Mouse (Mus musculus) 3134 (cell line): Measurements from ENCODE around the gene Dusp11.
"Not testable (repeated sequence)": the region's sequence is repeated elsewhere in the genome, so short reads cannot be mapped to it uniquely, and the experiment has no call there.

Source experiments
- DNase-seq: peaks from one replicate; pipeline ENCODE4 v3.0.0-alpha.2; 2011; ENCODE audit warnings: low spot score; ENCODE audit not compliant: insufficient read length; ENCODE audit errors: extremely low read depth

The Dusp11 gene

DNA sequence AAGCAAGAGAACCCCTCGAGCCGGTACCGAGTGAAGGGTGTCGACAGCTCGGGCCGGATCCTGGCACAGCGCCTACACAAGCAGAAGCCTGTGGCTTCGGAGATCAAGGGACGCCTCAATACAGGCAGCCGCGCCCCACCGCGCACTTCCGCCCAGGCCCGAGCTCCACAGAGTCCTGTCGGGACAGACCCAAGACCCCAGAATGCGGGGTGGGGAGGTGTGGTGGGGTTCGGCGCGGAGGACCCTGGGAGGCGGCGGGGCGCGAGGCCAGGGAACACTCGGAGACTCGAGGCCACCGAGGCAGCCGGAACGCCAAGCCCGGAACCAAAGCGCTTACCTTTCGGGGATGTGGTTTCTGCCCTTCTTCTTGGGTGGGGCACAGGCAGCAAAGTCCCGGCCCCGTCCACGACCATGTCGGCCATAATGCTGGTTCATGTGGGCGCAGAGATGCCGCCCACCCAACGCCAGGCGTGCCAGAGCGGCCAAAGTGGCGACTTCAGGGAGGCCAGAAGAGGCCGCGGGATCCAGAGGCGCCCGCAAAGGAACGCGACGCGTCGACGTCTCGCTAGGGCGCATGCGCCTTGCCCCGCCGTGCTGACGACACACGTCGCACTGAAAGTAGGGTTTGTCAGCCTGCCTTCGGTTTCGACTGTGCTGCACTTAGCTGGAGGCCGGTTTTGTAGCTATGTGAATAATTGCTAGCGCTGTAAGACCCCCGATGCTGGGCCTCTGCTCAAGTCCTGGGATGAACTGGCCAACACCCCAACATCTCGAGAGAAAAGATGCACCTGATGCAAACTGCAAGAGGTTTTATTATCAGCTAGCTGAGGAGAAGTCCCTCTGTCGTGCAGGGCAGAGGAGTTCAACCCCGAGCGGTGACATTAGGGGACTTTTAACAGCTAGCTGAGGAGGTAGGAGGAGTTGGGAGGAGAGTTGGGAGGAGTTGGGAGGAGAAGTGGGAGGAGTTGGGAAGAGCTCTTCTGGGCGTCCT is at the start of gene Dusp11:
Gene Dusp11 (minus strand): TSS at position 567 of the 991 bp plus-strand sequence.
- DNase-seq: peak; percentile 93

DNA sequence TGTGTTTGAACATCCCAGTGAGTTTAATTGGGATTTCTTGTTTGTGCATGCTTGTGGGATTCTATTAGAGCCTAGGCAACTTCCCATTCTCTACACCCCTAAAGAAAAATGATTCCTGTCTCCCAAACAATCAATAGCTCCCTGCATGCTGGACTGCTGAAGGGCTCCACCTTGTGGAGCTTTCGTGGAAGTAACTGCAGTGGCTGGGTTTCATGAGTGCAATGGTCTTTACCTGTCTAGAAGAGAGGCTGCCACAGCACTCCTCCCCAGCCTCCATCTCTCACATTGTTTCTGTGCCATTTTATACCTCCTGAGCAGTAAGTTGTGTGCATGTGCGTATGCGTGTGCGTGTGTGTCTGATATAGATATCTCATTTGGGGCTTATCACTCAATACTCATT is 48.5 kb upstream of the Dusp11 start:
- DNase-seq: no peak

GRCm38 (mm10) chr6:86004271-86005148 is 43.0 kb upstream of the Dusp11 start:
- peak; percentile 50 for DNase-seq

GRCm38 (mm10) chr6:86003405-86003925 is 42.0 kb upstream of the Dusp11 start:
- DNase-seq: no peak

GRCm38 (mm10) chr6:85990774-85991173 is 29.3 kb upstream of the Dusp11 start:
- not testable (repeated sequence) for DNase-seq

DNA sequence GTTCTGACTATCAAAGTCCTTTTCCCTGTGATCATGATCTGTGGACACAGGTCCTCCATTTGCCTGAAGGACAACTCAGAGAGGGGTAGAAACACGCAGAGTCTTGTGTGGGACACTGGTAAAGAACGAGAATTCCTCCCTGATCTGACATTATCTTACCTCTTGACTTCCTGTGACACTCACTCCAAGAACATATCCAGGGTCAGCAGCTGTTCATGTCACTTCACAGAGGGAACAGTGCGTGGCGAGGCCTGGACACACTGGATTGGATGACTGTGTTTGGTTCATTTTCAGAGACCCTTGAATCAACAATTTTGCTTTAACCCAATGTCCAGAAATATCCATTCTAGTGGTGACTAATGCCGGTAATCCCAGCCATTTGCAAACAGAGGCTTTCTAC is 28.1 kb upstream of the Dusp11 start:
- DNase-seq: not testable (repeated sequence)

DNA sequence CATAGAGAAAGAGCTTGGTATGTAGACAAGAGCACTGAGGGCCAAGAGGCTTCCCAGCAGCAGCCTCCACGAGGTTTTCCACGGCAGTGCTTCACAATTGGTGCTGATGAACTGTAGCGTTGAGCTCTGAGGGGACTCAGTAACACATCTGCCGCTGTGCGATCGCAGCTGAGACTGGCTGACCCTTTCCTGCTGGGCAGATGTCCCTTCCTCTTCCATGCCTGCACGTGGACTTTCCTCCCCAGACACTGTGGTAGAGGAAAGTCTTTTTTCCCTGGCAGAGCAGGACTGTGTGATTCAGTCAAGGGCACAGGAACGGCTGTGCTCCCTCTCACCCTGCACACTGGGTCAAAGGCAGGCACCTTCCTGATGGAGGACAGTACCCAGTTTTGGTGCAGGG is 22.9 kb upstream of the Dusp11 start:
- DNase-seq: no peak

DNA sequence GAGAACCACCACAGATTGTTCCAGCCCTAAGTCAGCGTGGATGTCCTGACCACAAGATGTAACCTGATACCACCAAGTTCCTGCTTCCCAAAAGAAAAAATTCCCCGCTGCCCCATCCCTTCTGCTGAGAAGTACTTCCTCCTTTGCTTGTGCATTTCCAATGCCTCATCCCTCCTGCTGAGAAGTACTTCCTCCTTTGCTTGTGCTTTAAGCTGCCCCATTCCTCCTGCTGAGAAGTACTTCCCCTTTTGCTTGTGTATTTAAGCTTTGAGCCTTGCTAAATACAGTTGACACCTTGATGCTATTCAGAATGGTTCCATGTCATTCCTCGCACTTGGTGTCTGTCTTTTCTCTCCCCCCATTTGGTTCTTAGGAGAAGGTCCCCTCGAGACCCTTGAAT is 17.3 kb upstream of the Dusp11 start:
- not testable (repeated sequence) for DNase-seq

DNA sequence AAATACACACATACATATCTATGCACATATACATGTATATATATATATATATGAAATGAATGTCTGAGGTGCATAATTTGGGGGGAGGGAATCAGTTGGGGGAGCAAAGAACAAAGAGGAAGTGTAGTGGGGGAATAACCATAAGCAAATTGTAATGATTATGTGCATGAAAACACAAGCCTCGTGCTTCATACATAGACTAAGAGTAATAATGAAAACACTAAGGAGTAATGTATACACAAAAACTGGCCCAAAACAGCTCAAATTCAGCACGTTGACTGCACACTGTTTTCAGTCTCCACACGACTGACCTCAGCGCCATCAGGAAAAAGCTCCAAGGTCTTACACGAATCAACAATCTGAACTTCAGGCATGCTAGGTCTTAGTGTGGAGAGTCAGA is 14.8 kb upstream of the Dusp11 start:
- no peak for DNase-seq

DNA sequence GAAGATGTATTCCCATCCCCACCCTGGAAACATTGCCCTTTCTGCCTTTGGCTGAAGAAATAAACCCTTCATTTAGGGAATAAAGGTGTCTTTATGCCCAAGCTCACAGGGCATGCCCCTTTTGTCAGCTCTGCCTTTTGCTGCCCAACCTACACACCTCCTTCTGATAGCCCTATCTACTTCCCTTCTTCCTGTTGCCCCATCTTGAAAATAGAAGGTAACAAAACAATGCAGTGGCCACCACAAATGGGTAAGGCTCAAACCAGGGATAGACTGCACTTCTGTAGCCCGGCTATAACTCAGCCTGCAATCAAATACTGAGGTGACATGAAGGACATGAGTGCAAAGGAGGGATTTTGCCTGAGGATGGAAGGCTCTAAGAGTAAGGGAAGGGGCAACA is 14.3 kb upstream of the Dusp11 start:
- no peak for DNase-seq

- no peak for DNase-seq
Observed at GRCm38 (mm10) chr6:85974941-85975617, 13.6 kb upstream of the Dusp11 start.

- no peak for DNase-seq
Observed at GRCm38 (mm10) chr6:85973336-85973735, 11.9 kb upstream of the Dusp11 start.

DNA sequence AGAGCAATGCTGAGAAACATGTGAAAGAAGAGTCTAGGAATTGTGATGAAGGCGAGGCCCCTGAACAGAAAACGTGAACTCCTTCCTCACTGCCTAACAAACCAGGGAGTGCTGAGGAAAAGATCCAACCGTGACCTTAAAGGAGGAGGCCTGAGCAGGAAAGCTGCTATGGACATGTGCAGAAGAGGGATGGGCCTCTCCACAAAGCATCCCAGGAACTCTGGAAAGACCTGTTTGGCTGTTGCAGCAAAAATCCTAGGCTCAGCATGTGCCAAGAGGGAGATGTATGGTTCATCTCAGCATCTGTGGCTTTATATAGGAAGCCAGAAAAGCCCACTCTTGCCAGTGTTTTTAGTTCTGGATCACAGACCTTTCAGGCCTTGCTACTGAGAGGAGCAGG is 11.2 kb upstream of the Dusp11 start:
- DNase-seq: no peak

DNA sequence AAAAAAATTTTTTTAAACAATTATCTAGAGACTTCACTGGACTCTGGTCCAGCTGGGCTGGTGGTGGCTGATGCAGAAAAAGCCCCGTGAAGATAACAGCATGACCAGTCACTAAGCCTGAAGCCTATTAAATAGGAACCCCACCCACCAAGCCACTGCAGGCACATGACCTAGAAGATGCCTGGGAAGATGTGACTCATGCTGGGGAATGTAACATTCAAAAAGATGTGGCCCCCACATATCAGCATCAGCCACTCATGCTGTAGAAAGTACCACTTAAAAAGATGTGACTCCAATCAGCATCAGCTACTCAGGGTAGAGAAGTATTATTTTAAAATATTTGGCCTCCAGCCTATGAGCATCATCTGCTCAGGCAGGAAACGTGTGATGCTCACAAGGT is 8.4 kb upstream of the Dusp11 start:
- DNase-seq: peak; percentile 14

GRCm38 (mm10) chr6:85966686-85967085 is 5.2 kb upstream of the Dusp11 start:
- no peak for DNase-seq

DNA sequence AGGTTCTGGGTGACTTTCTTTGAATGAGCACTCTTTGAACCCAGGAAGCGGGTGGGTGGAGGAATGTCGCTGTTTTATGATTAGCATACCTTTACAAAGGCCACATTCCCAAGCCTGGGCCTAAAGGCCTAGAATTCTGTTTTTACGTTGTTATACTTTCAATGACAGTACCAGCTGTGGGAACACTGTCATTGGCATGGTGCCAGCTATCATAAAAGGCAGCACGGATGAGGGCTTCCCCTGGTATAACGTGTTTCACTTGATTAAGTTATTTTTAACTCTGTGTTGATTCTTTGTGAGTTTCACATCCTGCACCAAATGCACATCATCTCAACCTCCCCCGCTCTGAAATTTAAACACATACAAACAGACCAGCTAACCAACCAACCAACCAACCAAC is 4.6 kb upstream of the Dusp11 start:
- DNase-seq: not testable (repeated sequence)

GRCm38 (mm10) chr6:85957581-85957980 is 3.9 kb downstream of the Dusp11 start:
- DNase-seq: no peak

DNA sequence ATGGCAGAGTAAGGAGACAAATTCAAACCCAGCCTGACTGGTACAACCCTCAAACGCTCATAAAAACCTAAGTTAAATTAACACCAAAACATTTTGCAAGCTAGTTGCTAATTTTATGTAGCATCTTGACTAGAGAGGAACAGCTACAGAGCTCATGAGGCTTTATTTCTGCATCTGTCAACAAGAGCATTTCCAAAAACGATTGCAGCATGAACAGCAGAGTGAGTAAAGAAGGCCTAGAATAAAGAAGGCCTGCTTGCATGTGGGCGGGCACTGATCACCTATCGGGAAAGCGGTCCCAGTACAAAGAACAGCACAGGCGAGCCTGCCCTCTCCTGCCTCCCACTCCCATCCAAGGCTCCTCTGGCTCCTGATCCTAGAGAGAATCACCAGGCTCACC is 12.9 kb downstream of the Dusp11 start:
- no peak for DNase-seq

GRCm38 (mm10) chr6:85942469-85942868 is 19.0 kb downstream of the Dusp11 start:
- no peak for DNase-seq

DNA sequence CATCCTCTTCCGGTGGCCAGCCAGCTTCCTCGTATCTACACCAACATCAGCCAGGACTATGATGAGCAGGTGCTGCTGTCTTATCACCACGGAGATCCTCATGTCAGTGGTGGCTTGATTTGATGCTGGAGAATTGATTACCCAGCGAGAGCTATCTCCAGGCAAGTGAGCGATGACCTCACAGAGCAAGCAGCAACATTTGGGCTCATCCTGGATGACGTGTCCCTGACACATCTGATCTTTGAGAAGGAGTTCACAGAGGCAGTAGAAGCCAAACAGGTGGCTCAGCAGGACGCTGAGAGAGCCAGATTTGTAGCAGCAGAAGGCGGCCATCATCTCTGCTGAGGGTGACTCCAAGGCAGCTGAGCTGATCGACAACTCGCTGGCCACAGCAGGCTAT is 22.8 kb downstream of the Dusp11 start:
- no peak for DNase-seq
